Mouse (Mus musculus) Patski (cell line): ENCODE measurements around the gene Cldn15. TPM values are rescaled to one million over a fixed set of nuclear protein-coding genes. Genes with fewer than 3 reads are reported as not detected.
A peak's percentile ranks its signal among the peaks of the same experiment; 100 is the strongest.

Experiments
- ATAC-seq: fragments of 100-300 bp; one replicate; pipeline ENCODE4 v1.8.0; 2021
- CTCF ChIA-PET: fragments of 350-600 bp; sonication (Branson Sonifier 250); formaldehyde crosslinking; loops from one replicate; lab custom pipeline; 2022; ENCODE audit warnings: inconsistent platforms; lab: Charles Lee
- POLR2A ChIA-PET: fragments of 350-600 bp; sonication (Branson Sonifier 250); formaldehyde crosslinking; loops from one replicate; lab custom pipeline; 2022; ENCODE audit warnings: antibody characterized with exemption, inconsistent platforms; lab: Charles Lee
- DNase-seq: peaks from one replicate; pipeline ENCODE4 v3.0.0-alpha.2; 2011; ENCODE audit warnings: low read depth, low spot score
- H3K27me3 ChIP-seq: fragments of 371-371 bp; one replicate; pipeline ENCODE4 v1.5.1; 2021
- CTCF ChIP-seq: fragments of 100-300 bp; IDR thresholded peaks from one replicate; pipeline ENCODE4 v1.5.1; 2021
- in situ Hi-C: fragments of 300-500 bp; cut with MboI; formaldehyde crosslinking; loops from 3 replicates; pipeline ENCODE4 v1.11.1; 2018; ENCODE audit warnings: low pct_unique_long_range_greater_than_20kb, mixed read lengths
- polyA plus RNA-seq: library from polyadenylated mRNA; unstranded; gene quantifications from one replicate; pipeline ENCODE4 v1.2.3, GENCODE M21; 2021

Cldn15 gene
- 0.22 TPM for polyA plus RNA-seq

DNA sequence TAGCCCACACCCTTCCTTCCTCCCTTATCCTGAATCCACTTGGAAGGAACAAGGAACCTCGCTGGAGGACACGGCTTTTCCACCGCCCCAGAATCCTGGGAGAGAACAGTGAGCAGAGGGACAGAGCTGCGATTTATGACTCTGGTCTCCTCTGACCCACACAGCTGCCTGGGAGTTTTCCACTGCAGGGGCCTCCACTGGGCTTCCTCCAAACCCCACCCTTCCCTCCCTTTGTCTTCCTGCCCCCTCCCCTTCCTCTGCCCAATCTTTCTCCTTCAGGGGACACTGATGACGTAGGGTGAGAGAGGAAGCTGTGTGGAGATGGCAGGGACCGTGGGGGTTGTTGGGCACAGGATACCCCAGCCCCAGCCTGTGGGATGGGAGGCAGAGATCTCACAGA, at the start of gene Cldn15:
TSS of gene Cldn15 (plus strand) at position 286 of the 400 bp plus-strand sequence.
- no peak for ATAC-seq
- H3K27me3 ChIP-seq, result no peaks in the 10 kb centered on the region
- no peak for DNase-seq
- in situ Hi-C loops, result no loop called here
- TF ChIP-seq CTCF, result no peak
- CTCF ChIA-PET, result interaction anchor here (1.6 to 4.0 kb wide), 2 partner anchors 13 to 37 kb away, joined by 4 to 14 read pairs; partner anchors contain the start of gene Fis1
- POLR2A ChIA-PET, result no interaction called here

DNA sequence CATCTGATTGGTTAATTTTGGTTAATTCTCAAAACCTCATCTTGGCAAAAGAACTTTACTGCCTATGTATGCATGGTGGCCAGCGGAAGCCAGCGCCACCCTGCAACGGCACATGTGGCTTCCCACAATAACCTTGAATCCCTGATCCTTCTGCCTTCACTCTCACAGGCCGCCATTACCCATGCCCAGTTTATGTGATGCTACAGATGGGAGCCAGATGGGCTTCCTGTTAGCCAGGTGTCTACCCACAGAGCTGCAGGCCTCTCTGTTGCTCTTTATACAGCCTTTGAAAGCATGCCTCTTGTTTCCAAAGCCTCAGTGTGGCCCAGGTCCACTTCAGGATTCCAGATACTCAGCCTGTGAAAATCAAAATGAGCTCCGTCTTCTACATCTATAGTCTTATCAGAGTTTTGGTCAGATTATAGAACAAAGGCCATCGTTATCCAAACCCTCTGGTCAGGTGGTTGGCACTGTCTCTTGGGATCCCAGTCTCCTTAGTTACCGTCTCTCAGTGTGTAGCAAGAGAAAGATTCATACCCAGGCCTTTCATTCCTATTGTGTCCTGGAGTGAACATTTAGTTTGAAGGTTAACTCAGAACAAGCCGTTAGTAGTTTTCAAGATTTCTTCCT, 48.7 kb upstream of the Cldn15 start:
- ATAC-seq, result no peak
- no peaks in the 10 kb centered on the region for H3K27me3 ChIP-seq
- in situ Hi-C loops, result no loop called here
- TF ChIP-seq CTCF, result no peak
- ChIA-PET POLR2A (no interaction called here), CTCF (interaction anchor here (1.0 to 1.2 kb wide), 2 partner anchors 8 to 12 kb away, joined by 3 read pairs; no protein-coding TSS in a partner anchor)
- DNase-seq, result no peak

DNA sequence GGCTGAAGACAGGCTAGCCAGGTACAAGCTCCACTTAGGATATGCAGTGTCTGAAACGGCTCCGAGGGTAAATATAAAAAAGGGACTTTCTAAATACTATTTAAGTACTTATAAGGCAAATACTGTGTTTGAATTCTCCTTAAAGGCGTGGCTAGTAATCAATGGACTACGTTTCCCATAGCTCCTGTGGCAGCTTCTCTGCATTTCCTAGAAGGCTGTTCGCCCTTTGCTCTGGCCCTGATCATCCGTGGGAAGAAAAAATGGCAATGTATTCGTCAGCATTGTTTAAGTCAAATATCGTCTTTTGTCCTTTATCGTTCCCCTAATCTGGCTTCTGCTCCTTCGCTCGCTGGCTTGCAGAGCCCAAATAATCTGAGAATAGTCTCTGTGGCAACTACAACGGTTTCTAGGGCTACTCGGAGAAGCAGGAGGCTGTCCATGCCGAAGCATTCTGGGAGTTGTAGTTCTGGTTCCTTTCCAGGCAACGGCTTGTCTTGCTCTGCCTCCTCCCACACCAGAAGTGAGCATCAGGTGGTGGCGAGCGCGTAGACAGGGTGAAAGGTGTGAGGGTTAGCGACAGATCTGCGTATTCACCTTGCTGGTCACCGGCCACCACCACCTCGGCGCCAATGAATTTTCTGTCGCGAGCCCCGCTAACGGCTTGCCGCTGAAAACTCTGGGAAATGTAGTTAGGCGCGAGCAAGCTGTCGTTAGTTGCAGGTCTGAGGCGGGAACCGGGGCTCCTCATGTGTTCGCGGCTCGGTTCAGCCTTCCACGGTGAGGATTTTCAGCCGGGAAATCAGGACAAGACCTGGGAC, 47.6 kb upstream of the Cldn15 start:
- peak; percentile 84 for ATAC-seq
- no peaks in the 10 kb centered on the region for H3K27me3 ChIP-seq
- no peak for TF ChIP-seq CTCF
- ChIA-PET CTCF (interaction anchor here (1.0 to 1.8 kb wide), 3 partner anchors 9 to 52 kb away, joined by 3 to 5 read pairs (median 3); no protein-coding TSS in a partner anchor), POLR2A (interaction anchor here (2.0 kb wide), 1 partner anchor 10 kb away, joined by 10 read pairs; the partner anchor contains the start of gene Ift22)
- in situ Hi-C loops, result no loop called here
- peak; percentile 77 for DNase-seq

DNA sequence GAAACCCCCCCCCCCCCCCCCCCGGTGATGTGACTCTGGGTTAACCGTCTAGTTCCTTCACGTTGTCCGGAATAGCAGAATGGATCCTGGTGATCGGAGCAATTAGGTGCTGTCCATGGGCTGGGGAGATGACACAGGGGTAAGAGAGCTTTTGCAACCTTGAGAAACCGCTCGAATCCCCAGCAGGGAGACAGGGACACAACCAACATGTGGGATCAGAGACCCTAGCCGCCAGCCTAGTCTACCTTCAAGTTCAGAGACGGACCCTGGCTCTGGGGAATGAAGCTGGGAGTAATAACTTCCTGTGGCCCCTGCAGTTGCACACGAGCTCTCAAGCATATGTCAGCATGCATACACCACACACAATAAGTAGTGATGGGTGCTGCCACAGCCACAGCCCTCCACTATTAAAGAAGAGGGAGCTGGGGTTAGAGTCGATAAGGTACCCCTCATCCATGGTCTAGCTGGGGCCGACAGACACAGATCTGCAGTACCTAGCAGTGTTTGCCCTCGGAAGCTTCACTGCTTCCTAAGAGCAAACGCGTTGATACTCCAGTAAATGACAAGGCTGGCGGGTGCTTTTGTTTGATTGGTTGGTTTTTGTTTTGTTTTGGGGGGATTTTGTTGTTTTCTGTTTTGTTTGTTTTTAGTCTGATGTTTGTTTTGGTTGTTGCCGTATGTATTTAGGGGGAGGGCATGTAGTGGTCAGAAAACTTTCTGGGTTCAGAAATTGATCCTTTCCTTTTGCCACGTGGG, 46.7 kb upstream of the Cldn15 start:
- no peak for TF ChIP-seq CTCF
- in situ Hi-C loops, result loop anchor here (5.0 kb wide), 1 partner anchor 53 kb away; no protein-coding TSS in a partner anchor
- ATAC-seq (no peak), DNase-seq (no peak)
- POLR2A ChIA-PET, result interaction anchor here (2.0 kb wide), 1 partner anchor 11 kb away, joined by 10 read pairs; the partner anchor contains the start of gene Ift22
- CTCF ChIA-PET, result interaction anchor here (1.8 kb wide), 1 partner anchor 51 kb away, joined by 5 read pairs; no protein-coding TSS in a partner anchor
- H3K27me3 ChIP-seq, result no peaks in the 10 kb centered on the region

DNA sequence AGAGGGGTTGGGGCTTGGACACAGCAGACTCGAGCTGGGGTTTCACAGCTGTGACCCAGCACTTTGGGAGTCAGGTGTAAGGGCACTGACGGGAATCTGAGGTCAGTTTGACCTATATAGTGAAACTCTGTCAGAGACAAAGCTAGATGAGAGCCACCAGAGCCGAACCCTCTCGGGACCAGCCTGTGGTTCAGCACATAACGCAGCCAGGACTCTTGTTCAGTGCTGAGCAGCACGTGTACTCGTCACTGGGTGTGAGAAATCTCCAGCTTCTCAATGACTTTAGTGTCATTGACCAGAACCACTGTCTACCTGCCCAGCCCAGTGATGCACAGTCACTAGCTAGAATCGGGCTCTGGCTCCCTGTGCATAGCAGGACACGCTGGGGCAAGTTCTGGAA, 43.6 kb upstream of the Cldn15 start:
- TF ChIP-seq CTCF, result no peak
- in situ Hi-C loops, result loop anchor here (5.0 kb wide), 1 partner anchor 49 kb away; no protein-coding TSS in a partner anchor
- ChIA-PET CTCF (interaction anchor here (1.6 kb wide), 1 partner anchor 13 kb away, joined by 4 read pairs; no protein-coding TSS in a partner anchor), POLR2A (no interaction called here)
- ATAC-seq (no peak), DNase-seq (no peak)
- no peaks in the 10 kb centered on the region for H3K27me3 ChIP-seq

DNA sequence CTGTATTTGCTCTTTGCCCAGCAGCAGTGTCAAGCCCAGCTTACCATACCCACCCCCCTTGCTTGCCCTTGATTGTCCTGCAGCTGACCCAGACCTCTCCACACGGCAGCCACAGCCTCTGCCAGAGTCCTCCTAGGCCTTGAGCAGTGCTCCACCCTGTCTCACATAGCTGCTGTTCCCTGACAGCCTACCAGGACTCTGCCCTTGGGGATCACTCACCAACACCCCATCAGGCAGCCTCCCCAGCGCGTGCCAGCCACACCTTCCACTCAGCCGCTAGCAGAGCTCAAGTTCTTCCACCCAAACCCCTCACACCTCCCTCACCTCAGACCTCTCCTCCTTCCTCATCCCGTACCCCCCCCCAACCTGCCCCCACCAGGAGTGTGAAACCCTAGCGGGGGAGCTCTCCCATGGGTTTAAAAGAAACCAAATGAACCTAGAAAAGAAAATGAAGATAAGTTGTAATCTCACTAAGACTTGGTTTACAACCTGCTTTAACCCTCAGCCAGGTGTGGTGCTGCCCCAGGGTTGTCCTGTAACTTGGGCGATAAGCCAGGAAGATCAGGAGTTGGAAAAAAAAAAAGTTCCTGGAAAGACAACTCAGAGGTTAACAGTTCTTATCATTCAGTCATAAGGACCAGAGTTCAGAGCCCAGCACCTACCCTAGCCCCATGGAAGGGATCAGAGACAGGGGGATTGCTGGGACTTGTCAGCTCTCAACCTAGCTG, 42.5 kb upstream of the Cldn15 start:
- in situ Hi-C loops, result loop anchor here (5.0 kb wide), 1 partner anchor 48 kb away; no protein-coding TSS in a partner anchor
- DNase-seq (no peak), ATAC-seq (no peak)
- no peaks in the 10 kb centered on the region for H3K27me3 ChIP-seq
- TF ChIP-seq CTCF, result no peak
- ChIA-PET CTCF (no interaction called here), POLR2A (no interaction called here)

DNA sequence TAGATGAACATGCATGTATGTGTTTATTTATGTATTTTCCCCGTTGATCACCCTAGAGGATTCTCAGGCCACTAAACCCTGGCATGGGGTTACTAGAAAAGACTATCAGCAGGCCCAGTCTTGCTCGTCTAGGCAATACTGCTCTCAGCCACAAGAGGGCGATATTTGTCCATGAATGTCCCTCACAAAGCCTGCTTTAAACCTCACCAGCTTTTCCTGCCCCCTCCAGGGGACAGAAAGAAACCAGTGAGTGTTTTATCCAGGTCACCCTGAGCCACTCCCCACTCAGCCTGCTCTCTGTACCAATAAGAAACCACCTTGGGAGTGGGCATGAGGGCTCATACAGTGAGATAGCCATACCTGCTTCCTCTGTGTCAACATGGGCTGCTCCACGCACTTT, 37.3 kb upstream of the Cldn15 start:
- DNase-seq, result peak; percentile 44
- POLR2A ChIA-PET, result interaction anchor here (1.1 kb wide), 1 partner anchor 41 kb away, joined by 3 read pairs; no protein-coding TSS in a partner anchor
- no peaks in the 10 kb centered on the region for H3K27me3 ChIP-seq
- no peak for ATAC-seq
- in situ Hi-C loops, result loop anchor here (5.0 kb wide), 1 partner anchor 183 kb away; no protein-coding TSS in a partner anchor
- CTCF ChIA-PET, result interaction anchor here (0.8 to 6.1 kb wide), 7 partner anchors 18 to 64 kb away, joined by 3 to 32 read pairs (median 4); partner anchors contain the start of gene Cldn15
- TF ChIP-seq CTCF, result no peak

DNA sequence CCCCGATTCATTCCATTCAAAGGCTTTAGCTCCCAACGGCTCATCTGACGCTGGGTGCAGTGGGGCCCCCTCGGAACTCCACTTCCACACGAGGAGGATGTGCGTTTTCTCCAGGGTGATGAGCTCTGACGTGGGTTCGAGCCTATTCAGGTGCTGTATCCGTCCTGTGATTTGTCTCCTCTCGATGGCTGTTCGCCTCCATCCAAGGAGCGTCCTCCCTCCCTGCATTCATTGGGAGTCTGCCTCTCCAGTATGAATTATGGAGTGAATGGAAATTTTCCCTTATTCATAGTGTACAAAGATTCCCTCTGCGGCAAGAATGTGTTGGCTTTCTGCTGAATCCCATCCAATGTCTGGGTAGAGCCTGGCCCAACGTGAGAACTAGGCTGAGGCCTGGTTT, 34.5 kb upstream of the Cldn15 start:
- H3K27me3 ChIP-seq, result no peaks in the 10 kb centered on the region
- ATAC-seq, result no peak

DNA sequence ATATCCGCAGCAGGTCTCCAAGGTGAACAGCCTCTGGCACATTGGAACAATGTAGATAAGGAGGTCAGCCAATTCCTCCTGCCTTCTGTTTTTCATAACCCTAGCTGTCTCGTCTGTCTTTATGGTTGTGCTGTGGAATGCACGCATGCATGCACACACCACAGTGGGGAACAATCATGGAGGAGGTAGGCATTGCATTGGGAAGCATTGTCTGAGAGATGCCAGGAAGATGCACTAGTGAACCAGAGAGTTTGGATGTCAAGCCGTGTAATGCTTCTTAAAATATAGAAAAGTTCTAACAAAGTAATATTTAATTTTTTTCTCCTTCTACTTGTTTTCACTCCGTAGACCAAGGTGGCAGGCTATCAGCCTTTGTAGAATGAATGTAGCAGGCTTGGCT, 33.5 kb upstream of the Cldn15 start:
- ChIA-PET POLR2A (no interaction called here), CTCF (interaction anchor here (1.6 kb wide), 1 partner anchor 9 kb away, joined by 4 read pairs; no protein-coding TSS in a partner anchor)
- DNase-seq, result no peak
- no peak for TF ChIP-seq CTCF
- H3K27me3 ChIP-seq, result no peaks in the 10 kb centered on the region
- ATAC-seq, result no peak
- in situ Hi-C loops, result no loop called here

More for the DNA sequence above, 34.5 kb upstream of the Cldn15 start:
- in situ Hi-C loops, result no loop called here
- no peak for DNase-seq
- CTCF ChIA-PET, result interaction anchor here (6.1 kb wide), 1 partner anchor 38 kb away, joined by 32 read pairs; no protein-coding TSS in a partner anchor
- no peak for TF ChIP-seq CTCF
- POLR2A ChIA-PET, result interaction anchor here (1.5 kb wide), 1 partner anchor 22 kb away, joined by 3 read pairs; the partner anchor contains the start of gene Fis1
